Mouse (Mus musculus) CH12.LX (cell line): ENCODE data around the gene Icam5.

ENCODE experiments used
- BHLHE40 ChIP-seq: IDR thresholded peaks from 2 replicates; pipeline ENCODE4 v1.6.1; 2011; ENCODE audit warnings: mild to moderate bottlenecking, low read depth, low read length, improper control_type of control experiment
- CTCF ChIP-seq, 2 experiments: IDR thresholded peaks in 1 of 2; conservative IDR thresholded peaks in 1 of 2; 2 replicates each; pipeline ENCODE4 v1.5.1; 2011 to 2012; ENCODE audit warnings: low read depth in 2 of 2, low read length in 2 of 2, improper control_type of control experiment in 1 of 2, inconsistent platforms in 1 of 2, mild to moderate bottlenecking in 1 of 2, moderate library complexity in 1 of 2
- HCFC1 ChIP-seq: IDR thresholded peaks from 2 replicates; pipeline ENCODE4 v1.6.1; 2012; ENCODE audit warnings: low read depth, mild to moderate bottlenecking, inconsistent platforms, low read length, improper control_type of control experiment
- JUN ChIP-seq: IDR thresholded peaks from 2 replicates; pipeline ENCODE4 v1.6.1; 2011; ENCODE audit warnings: low read depth, mild to moderate bottlenecking, low read length, improper control_type of control experiment, moderate library complexity; ENCODE audit not compliant: insufficient read depth
- PAX5 ChIP-seq: IDR thresholded peaks from 2 replicates; pipeline ENCODE4 v1.6.1; 2012; ENCODE audit warnings: low read length, inconsistent platforms, mixed read lengths
- SMC3 ChIP-seq: IDR thresholded peaks from 2 replicates; pipeline ENCODE4 v1.6.1; 2011; ENCODE audit warnings: low read depth, low read length, improper control_type of control experiment
- USF1 ChIP-seq: IDR thresholded peaks from 2 replicates; pipeline ENCODE4 v1.6.1; 2014; ENCODE audit warnings: low read depth, mild to moderate bottlenecking, inconsistent platforms, low read length, improper control_type of control experiment
- USF2 ChIP-seq: conservative IDR thresholded peaks from 2 replicates; pipeline ENCODE4 v1.6.1; 2011; ENCODE audit warnings: low read depth, low read length, improper control_type of control experiment
- ZMIZ1 ChIP-seq: IDR thresholded peaks from 2 replicates; pipeline ENCODE4 v1.6.1; 2012; ENCODE audit warnings: low read depth, mild to moderate bottlenecking, inconsistent platforms, low read length, improper control_type of control experiment
- ZNF384 ChIP-seq: IDR thresholded peaks from 2 replicates; pipeline ENCODE4 v1.6.1; 2012; ENCODE audit warnings: low read depth, low read length, improper control_type of control experiment, inconsistent platforms

GRCm38 (mm10) chr9:21083324-21083723, 51.5 kb downstream of the Icam5 start:
- TF ChIP-seq HCFC1 (no peak), PAX5 (no peak), CTCF (conservative IDR thresholded peaks at IDR 0.05 in 1 of 2, IDR thresholded peaks at IDR 0.05 in 1 of 2; ENCODE audit: low read depth in 2 of 2, low read length in 2 of 2) (no peak), USF2 (no peak), ZNF384 (no peak), SMC3 (no peak), USF1 (no peak), ZMIZ1 (no peak), JUN (no peak), BHLHE40 (no peak)
